Mouse (Mus musculus) gastrocnemius, postnatal 10 days (tissue): ENCODE results near the gene Taf15. TPM values are rescaled to one million over a fixed set of nuclear protein-coding genes. Genes with fewer than 3 reads are reported as not detected.
"Not testable (repeated sequence)": the region's sequence is repeated elsewhere in the genome, so short reads cannot be mapped to it uniquely, and the experiment has no call there.

Experiments
- DNase-seq: peaks from one replicate; pipeline ENCODE4 v3.0.0; 2021; ENCODE audit warnings: mixed read lengths
- total RNA-seq, 2 experiments: library from RNA; stranded (reverse); gene quantifications; 2 replicates each; pipeline ENCODE4 v1.2.3; 2021

Gene Taf15
- total RNA-seq, 2 experiments from 2014 or later, result 21.1 to 29.7 TPM

- DNase-seq, result no peak
These were observed 65.9 kb downstream of the Taf15 start for GRCm38 (mm10) chr11:83538705-83539314.

GRCm38 (mm10) chr11:83540931-83541330, 68.0 kb downstream of the Taf15 start:
- DNase-seq, result no peak

GRCm38 (mm10) chr11:83541415-83541814, 68.5 kb downstream of the Taf15 start:
- DNase-seq, result no peak

DNA sequence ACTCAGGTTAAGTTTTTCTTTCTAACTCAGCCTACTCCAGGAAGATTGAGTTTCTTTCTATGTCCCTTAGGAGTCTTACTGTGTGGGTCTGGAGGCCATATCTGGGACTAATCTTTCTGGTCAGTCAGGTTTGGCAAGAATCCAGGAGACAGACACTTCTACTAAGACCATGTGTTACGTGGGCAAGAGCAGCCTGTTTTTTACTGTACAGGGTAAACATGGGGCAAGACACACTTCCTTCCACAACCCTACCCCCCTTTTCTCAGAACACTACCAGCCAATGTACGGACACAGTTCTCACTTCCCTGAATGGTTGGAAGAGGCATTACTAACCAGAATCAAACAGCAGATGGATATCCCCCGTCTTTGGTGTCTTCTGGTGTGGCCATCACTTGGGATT, 71.3 kb downstream of the Taf15 start:
- DNase-seq, result no peak

DNA sequence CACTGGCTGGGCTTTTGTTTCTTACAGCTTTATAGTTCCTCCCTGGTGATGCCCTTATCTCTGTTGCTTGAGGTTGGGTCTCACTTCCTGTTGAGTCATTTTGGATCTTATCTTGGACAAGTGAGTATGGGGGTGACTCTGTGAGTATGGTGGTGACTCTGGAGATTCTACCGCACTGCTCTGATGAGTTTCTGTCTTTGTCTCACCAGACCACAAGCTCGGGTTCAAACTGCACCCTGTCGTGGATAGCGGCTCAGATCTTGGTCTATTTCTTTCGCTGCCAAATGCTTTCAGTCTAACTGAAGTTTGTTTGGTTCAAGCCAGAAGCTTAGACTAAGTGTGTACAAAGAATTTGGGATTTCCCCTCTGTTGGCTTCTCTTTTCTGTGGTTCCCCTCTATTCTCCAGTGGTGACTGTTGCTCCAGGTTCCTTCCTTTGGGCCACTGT, 77.3 kb downstream of the Taf15 start:
- DNase-seq, result no peak

DNA sequence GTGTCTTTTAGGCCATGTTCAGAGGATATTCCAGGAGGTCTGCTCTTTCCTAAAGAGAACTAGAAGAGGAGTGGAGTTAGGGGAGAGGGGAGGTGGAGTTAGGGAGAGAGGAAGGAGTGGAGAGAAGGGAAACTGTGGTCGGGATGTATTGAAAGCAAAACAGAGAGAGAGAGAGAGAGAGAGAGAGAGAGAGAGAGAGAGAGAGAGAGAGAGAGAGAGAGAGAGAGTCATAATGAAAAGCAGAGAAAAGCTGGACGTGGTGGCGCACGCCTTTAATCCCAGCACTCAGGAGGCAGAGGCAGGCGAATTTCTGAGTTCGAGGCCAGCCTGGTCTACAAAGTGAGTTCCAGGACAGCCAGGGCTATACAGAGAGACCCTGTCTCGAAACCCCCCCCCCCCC, 78.2 kb downstream of the Taf15 start:
- DNase-seq, result not testable (repeated sequence)

DNA sequence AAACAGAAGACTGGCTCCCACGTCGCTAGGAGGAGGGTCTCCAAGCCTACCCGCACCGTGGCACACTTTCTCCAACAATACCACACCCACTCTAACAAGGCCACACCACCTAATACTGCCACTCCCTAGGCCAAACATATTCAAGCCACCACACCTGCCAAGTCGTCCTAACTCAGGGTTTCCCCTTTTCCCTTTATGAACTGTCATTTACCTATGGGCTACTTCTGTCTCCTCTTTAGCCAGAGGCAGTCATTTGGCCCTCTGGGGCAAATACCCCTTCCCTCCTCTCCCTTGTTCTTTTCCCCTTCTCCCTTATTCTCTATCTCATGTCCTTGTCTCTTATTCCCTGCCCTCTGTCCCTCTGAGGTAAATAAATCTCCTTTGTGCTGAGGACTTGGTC, 78.8 kb downstream of the Taf15 start:
- DNase-seq, result no peak

Other genes starting within 250 kb of the Taf15 start
- under 1 TPM in 1 of 2 experiments, not detected in 1; 0.47 TPM for gene Slfn14, start 186.4 kb upstream of the Taf15 start, total RNA-seq
- 10 to 100 TPM; 39.7 to 49.1 TPM for gene Ap2b1, start 174.1 kb upstream of the Taf15 start, total RNA-seq
- gene Pex12, start 170.5 kb upstream of the Taf15 start, total RNA-seq, result 10 to 100 TPM; 14.5 to 19.2 TPM
- under 1 TPM; 0.75 to 0.81 TPM for gene Rasl10b, start 63.9 kb upstream of the Taf15 start, total RNA-seq
- not detected for gene Gas2l2, start 43.6 kb upstream of the Taf15 start, total RNA-seq
- gene 1700020L24Rik, start 35.4 kb upstream of the Taf15 start, total RNA-seq, result under 1 TPM in 1 of 2 experiments, not detected in 1; 0.29 TPM
- 1 to 10 TPM; 3.7 to 4.6 TPM for gene Mmp28, start 10.0 kb upstream of the Taf15 start, total RNA-seq
- gene Heatr9, start 49.1 kb downstream of the Taf15 start, total RNA-seq, result not detected
- not detected for gene Ccl5, start 57.4 kb downstream of the Taf15 start, total RNA-seq
- 1 to 10 TPM; 2.9 to 4.3 TPM for gene Ccl9, start 105.5 kb downstream of the Taf15 start, total RNA-seq
- gene Ccl6, start 120.0 kb downstream of the Taf15 start, total RNA-seq, result 1 to 10 TPM; 3.3 to 3.4 TPM
- gene Rpl9-ps1, start 172.5 kb downstream of the Taf15 start, total RNA-seq, result not detected
- gene Ccl3, start 176.3 kb downstream of the Taf15 start, total RNA-seq, result not detected
- not detected for gene Ccl4, start 189.5 kb downstream of the Taf15 start, total RNA-seq
- gene Wfdc17, start 230.9 kb downstream of the Taf15 start, total RNA-seq, result 1 to 10 TPM; 1.5 to 1.7 TPM
- gene Wfdc18, start 235.9 kb downstream of the Taf15 start, total RNA-seq, result not detected